Mouse (Mus musculus): ENCODE data around the gene Nxph4. TPM values are rescaled to one million over a fixed set of nuclear protein-coding genes. Genes with fewer than 3 reads are reported as not detected.

The Nxph4 gene
- polyA plus RNA-seq, 1 experiment from 2014 or later, result 0.10 TPM

DNA sequence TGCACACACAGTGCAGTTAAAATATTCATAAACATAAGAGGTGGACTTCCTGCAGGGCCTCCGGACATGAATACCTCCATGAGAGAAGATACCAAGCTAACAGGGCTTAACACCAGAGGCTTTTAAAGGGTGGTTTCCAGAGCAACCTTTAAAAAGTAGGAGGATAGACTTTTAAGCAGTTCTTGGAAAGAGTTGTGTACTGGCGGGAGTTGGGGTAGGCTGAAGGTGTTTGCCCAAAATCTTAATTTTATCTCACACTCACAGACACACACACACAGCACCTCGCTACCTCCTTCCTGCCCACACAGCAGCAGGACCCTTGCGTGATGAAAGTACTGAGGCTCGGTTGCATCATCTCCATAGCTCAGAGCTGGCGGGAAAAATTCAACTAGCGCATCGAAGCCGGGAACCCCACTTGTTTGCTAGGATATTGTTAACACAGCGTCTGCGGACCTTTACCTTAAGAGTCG is 12.7 kb downstream of the Nxph4 start:
- H3K36me3 ChIP-seq, result peaks cover 42% of the 10 kb centered on the region
- peak; percentile 72 for ATAC-seq
- WGBS (ENCODE audit: insufficient replicate concordance), result 2% methylated on average over 12 of the region's 12 CpGs
- H3K4me3 ChIP-seq, result peak overlapping the region; percentile 70
- peak overlapping the region; percentile 89 for H3K4me2 ChIP-seq
- H3K9ac ChIP-seq, result peak overlapping the region; percentile 82
- no peaks in the 10 kb centered on the region for H3K9me3 ChIP-seq (replicated peaks)
- H3K4me1 ChIP-seq, result peaks cover 70% of the 10 kb centered on the region
- H3K27me3 ChIP-seq (replicated peaks), result peaks cover 54% of the 10 kb centered on the region
- H3K27ac ChIP-seq, result peak overlapping the region; percentile 85

DNA sequence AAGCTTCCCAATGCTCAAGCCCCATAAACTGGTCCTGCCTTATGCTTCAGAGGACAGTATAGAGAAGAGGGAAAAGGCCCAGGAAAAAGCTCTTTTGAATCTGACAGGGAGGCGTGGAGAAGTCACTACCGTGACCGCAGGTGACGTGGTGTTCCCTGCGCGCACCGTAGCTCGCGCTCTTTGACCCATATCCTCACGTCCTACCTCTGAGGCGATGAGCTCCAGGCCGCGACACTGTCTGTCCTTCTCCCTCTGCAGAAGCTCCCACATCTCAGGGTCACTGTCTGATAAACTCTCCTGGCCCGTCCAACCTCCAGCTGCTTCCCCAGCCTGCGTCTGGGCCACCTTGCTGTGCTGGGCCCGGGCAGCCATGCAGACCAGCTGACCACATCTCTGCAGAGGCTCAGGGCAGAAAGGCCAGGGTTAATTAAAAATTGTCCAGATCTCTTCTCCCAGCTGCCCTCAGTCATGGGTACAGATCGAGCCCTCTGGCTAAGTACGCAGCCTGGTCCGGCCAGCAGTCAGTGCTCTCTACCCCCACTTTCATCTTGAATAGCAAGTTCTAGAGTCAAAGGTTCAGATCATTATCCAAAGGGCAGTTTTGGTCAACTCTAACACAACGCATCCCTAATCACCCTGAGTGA is 13.5 kb downstream of the Nxph4 start:
- peak overlapping the region; percentile 82 for H3K9ac ChIP-seq
- peaks cover 52% of the 10 kb centered on the region for H3K27me3 ChIP-seq (replicated peaks)

DNA sequence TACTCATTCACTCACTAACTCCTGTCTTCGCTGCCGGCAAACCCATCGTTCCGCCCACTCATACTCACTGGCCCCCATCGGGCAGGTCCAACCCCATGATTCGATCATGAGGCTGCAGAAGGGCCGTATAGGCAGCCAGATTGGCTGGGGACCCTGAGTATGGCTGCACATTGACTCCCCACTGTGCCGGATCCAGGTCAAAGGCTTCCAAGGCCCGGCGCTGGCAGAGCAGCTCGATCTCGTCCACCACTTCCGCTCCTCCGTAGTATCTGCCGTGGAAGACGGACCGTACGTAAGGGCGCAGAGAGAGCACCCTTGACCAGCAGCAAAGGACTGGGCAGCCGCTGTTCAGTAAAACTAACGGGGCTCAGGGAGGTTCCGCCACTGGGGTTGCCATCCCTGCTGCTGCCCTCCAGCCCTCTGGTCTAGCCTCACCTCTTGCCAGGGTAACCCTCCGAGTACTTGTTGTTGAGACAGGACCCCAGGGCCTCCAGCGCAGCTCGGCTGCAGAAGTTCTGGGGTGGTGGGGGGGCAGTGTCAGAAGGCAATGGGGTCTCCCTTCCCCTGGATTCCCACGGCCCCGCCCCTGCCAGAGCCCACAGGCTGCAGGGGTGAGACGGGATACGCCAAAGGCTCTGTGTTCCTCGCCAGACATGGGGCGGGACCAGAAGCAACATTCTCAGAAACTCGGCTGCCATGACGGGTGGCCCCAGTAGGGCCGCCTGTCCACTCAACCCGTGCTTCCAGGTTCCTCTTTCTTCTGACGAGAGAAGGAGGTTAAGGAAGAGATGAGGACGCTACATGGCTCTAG is 14.3 kb downstream of the Nxph4 start:
- 79% methylated on average over 37 of the region's 37 CpGs for WGBS (ENCODE audit: insufficient replicate concordance)
- peaks cover 52% of the 10 kb centered on the region for H3K27me3 ChIP-seq (replicated peaks)
- H3K4me1 ChIP-seq, result peaks cover 73% of the 10 kb centered on the region
- peak overlapping the region; percentile 70 for H3K4me3 ChIP-seq
- peak overlapping the region; percentile 89 for H3K4me2 ChIP-seq
- no peak for ATAC-seq
- no peak overlapping the region for H3K27ac ChIP-seq
- peak overlapping the region; percentile 82; the same call in 1 of the 2 replicates for H3K9ac ChIP-seq
- H3K36me3 ChIP-seq, result peaks cover 42% of the 10 kb centered on the region
- no peaks in the 10 kb centered on the region for H3K9me3 ChIP-seq (replicated peaks)

More for the DNA sequence above, 13.5 kb downstream of the Nxph4 start:
- no peaks in the 10 kb centered on the region for H3K9me3 ChIP-seq (replicated peaks)
- peaks cover 70% of the 10 kb centered on the region for H3K4me1 ChIP-seq
- WGBS (ENCODE audit: insufficient replicate concordance), result 65% methylated on average over 20 of the region's 20 CpGs
- 0 out of 2 replicates have a peak, but pooled peaks have one; percentile 1 for ATAC-seq
- peak overlapping the region; percentile 85 for H3K27ac ChIP-seq
- H3K4me3 ChIP-seq, result peak overlapping the region; percentile 70
- H3K36me3 ChIP-seq, result peaks cover 42% of the 10 kb centered on the region
- peak overlapping the region; percentile 89 for H3K4me2 ChIP-seq

DNA sequence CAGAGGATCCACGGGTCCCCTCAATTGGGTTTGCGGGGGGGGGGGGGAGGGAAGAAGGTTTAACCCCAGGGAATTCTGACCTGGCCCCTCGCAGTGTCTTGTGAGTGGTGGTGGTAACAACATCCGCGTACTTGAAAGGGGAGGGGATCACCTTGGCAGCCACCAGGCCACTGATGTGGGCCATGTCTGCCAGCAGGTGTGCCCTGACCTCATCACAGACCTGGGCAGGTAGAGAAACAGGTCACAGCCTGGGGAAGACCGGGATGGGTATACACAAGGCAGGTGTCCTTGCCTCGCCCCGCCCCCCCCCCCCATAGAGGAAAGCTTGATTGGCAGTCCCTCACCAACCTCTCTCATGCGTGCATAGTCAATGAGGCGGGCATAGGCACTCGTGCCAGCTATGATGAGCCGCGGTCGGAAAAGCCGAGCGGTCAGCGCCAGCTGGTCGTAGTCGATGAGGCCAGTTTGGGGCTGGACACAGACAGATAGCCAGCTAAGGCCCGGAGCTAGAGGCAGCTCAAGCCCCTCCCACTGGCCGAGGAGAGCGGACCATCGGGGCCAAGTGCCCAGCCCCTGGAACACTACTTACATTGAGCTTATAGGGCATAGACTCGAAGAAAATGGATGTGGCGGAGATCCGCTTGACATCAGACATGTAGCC is 15.2 kb downstream of the Nxph4 start:
- Histone ChIP-seq H3K36me3 (peaks cover 42% of the 10 kb centered on the region), H3K4me1 (peaks cover 78% of the 10 kb centered on the region), H3K27ac (no peak overlapping the region), H3K27me3 (replicated peaks) (peaks cover 52% of the 10 kb centered on the region), H3K9me3 (replicated peaks) (no peaks in the 10 kb centered on the region), H3K4me2 (no peak overlapping the region), H3K4me3 (no peak overlapping the region), H3K9ac (no peak overlapping the region)
- no peak for ATAC-seq
- 92% methylated on average over 26 of the region's 26 CpGs for WGBS (ENCODE audit: insufficient replicate concordance)

DNA sequence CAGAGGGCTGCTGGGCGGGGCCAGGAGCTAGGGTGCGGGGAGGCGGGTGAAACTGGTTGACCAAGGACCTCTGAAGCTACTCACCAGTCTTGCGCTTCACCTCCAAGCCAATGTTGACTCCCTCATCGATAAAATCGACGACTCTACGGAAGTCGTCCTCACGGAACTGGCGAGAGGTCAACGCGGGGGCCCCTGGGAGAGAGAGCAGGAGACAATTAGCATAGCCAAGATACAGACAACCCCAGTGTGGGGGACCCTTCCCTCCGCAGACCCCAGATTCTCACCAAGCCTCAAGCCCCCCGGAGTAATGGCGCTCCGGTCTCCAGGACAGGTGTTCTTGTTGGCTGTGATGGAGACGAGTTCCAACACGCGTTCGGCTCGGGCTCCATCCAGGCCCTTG is 16.4 kb downstream of the Nxph4 start:
- no peak for ATAC-seq
- Histone ChIP-seq H3K36me3 (peaks cover 42% of the 10 kb centered on the region), H3K4me2 (no peak overlapping the region), H3K27me3 (replicated peaks) (peaks cover 52% of the 10 kb centered on the region), H3K4me1 (peaks cover 90% of the 10 kb centered on the region), H3K4me3 (no peak overlapping the region), H3K27ac (no peak overlapping the region), H3K9me3 (replicated peaks) (no peaks in the 10 kb centered on the region), H3K9ac (no peak overlapping the region)
- 88% methylated on average over 22 of the region's 22 CpGs for WGBS (ENCODE audit: insufficient replicate concordance)

DNA sequence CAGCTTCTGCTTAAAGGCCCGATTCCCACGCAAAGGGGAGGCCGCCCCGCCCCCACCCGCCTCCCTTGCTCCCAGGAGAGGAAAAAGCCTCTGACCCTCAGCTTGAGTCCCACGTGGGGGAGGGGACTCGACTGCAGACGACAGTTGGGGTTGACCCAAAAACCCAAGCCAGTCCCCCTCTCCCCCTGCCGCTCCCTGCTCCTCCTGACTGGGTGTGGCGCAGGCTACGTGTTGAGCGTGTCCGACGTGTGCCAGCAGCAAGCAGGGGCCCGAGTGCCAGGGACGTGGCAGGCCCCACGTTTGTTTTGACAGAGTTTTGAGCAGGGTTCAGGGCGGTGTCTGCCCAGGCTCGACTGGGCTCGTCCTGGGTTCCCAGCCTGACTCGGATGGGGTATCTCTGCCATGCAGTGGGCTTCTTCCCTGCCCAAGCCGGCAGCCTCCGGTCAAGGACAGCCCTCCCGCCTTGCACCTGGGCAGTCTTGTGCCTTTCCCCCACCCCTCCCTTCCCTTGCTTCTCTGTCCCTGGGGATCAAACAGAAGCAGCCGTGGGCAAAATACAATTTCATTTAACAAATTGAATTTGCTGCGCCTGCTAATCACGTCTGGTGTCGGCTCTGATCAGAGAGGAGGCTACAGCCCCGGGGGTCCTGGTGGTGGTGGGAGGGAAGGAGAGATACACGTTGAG is 17.6 kb downstream of the Nxph4 start:
- ATAC-seq, result peak; percentile 36
- peak overlapping the region; percentile 49 for H3K9ac ChIP-seq
- peak overlapping the region; percentile 27; the same call in 1 of the 2 replicates for H3K27ac ChIP-seq
- 22% methylated on average over 30 of the region's 30 CpGs for WGBS (ENCODE audit: insufficient replicate concordance)
- peak overlapping the region; percentile 81 for H3K4me2 ChIP-seq
- peak overlapping the region; percentile 11; the same call in 1 of the 2 replicates for H3K4me3 ChIP-seq
- H3K27me3 ChIP-seq (replicated peaks), result peaks cover 61% of the 10 kb centered on the region
- no peaks in the 10 kb centered on the region for H3K9me3 ChIP-seq (replicated peaks)
- peaks cover 42% of the 10 kb centered on the region for H3K36me3 ChIP-seq
- H3K4me1 ChIP-seq, result peaks cover 96% of the 10 kb centered on the region

DNA sequence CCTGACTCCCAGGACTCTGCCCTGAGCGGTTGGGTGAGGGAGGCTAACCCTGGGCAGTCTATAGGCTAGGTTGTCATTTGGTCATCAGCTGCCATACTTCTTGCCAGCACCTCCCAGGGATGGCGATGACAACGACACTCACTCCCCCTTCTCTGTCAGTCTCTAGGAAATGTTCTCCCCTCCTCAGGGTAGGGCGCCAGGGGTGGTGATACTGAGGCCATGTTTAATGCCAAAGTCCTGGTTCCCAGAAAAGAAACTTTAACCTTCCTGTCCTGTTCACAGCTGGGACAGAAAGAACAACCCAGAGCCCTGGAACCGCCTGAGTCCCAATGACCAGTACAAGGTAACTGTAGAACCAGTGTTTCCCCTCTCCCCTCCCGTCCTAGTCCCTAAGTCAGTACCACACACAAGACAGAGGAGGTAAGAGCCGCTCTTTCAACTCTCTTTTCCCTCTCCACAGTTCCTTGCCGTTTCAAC is 18.3 kb downstream of the Nxph4 start:
- H3K4me2 ChIP-seq, result peak overlapping the region; percentile 81
- ATAC-seq, result no peak
- peak overlapping the region; percentile 28; the same call in 1 of the 2 replicates for H3K9ac ChIP-seq
- H3K27ac ChIP-seq, result peak overlapping the region; percentile 27; the same call in 1 of the 2 replicates
- no peaks in the 10 kb centered on the region for H3K9me3 ChIP-seq (replicated peaks)
- 0 out of 2 replicates have a peak overlapping the region, but pooled peaks have one; percentile 11 for H3K4me3 ChIP-seq
- 30% methylated on average over 8 of the region's 8 CpGs for WGBS (ENCODE audit: insufficient replicate concordance)
- peaks cover 68% of the 10 kb centered on the region for H3K27me3 ChIP-seq (replicated peaks)
- peaks cover 94% of the 10 kb centered on the region for H3K4me1 ChIP-seq
- peaks cover 42% of the 10 kb centered on the region for H3K36me3 ChIP-seq

DNA sequence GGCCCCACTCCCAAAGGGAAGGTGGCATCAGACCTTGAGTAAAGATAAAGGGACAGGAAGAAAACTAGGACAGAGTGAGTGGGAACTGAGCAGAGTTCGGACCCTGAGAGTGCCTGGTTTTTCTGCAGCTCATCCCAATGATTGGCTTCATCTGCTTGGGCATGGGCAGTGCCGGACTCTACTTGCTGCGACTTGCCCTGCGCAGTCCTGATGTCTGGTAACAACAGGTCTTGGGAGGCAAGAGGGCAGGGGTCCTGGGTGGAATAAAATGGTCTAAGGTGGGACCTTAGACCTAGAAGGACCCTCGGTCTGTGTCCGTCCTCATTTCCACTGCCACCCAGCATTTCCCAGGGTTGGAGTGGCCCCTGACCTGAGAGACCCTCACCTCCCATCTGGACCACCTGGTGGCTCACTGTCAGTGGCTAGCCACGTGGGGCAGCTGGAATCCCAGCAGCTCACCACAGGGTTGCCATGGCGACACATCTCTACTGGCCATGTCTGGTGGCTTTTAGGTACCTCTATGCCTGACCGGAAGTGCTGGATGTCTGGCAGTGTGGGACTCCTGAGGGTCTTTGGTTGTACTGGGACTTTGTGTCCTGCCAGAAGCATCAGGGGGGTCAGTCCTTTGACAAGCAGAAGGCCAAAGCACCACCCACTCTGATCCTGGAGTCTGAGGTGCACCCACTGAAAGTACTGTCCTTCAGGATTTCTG is 18.9 kb downstream of the Nxph4 start:
- H3K4me2 ChIP-seq, result peak overlapping the region; percentile 81
- no peak overlapping the region for H3K27ac ChIP-seq
- no peak overlapping the region for H3K9ac ChIP-seq
- H3K4me1 ChIP-seq, result peaks cover 89% of the 10 kb centered on the region
- no peaks in the 10 kb centered on the region for H3K9me3 ChIP-seq (replicated peaks)
- H3K36me3 ChIP-seq, result peaks cover 36% of the 10 kb centered on the region
- 36% methylated on average over 9 of the region's 9 CpGs for WGBS (ENCODE audit: insufficient replicate concordance)
- peak overlapping the region; percentile 10; the same call in 1 of the 2 replicates for H3K4me3 ChIP-seq
- peaks cover 74% of the 10 kb centered on the region for H3K27me3 ChIP-seq (replicated peaks)
- no peak for ATAC-seq

DNA sequence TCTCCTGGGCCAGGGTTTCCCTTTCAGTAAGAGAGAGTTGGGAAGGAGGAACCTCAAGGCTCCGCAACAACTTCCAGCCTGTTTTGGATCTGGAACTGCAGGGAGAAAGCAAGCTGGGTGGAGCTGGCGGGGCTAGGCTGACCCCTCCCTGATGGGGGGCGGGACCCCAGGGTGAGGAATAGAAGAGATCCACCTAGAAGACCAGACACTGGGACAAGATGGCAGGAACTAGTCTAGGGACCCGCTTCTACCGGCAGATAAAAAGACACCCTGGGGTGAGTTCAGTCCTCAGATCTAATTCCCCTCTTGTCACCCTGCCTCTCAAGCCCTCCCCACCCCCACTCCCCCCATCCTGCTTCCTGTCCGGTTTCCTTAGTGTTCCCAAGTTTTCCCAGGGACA is 19.6 kb downstream of the Nxph4 start, which contains the start of gene Ndufa4l2:
TSS of gene Ndufa4l2 (plus strand) at position 204 of the 400 bp plus-strand sequence.
- Histone ChIP-seq H3K27ac (no peak within 1 kb of the TSS), H3K4me1 (peaks cover 89% of the 10 kb centered on the region), H3K4me3 (peak within 1 kb of the TSS; percentile 46), H3K9me3 (replicated peaks) (no peaks in the 10 kb centered on the region), H3K4me2 (peak within 1 kb of the TSS; percentile 81), H3K36me3 (peaks cover 30% of the 10 kb centered on the region), H3K27me3 (replicated peaks) (peaks cover 81% of the 10 kb centered on the region), H3K9ac (peak within 1 kb of the TSS; percentile 44)
- no peak for ATAC-seq
- WGBS (ENCODE audit: insufficient replicate concordance), result 13% methylated on average over 6 of the region's 6 CpGs

DNA sequence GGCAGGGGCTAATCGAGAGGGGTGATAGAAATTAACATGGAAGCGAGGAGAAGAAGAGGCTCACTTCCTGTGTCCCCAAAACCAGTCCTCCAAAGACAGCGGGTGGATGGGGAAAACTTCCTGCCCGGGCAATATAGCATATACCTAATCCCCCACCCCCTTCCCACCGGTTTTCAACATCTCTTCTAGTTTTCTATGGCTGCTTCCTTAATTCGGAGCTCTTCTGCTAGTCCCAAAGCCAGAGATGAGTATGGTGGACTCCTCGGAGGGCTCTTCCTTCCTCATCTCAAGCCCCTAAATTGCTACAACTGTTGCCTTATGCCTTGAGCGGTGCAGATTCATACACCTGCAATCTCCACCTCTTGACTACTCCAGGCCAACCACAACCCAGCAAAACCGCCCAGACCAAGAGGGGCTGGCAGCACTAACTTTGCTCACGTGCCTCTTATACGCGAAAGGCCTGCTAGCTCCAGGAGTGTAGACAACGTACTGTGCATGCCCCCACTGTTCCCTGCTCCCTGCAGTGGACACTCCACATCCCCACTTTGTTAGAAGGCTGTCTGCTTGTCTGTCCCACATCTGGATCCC is 20.2 kb downstream of the Nxph4 start:
- peaks cover 24% of the 10 kb centered on the region for H3K36me3 ChIP-seq
- H3K27ac ChIP-seq, result no peak overlapping the region
- H3K9ac ChIP-seq, result peak overlapping the region; percentile 44; the same call in 1 of the 2 replicates
- no peaks in the 10 kb centered on the region for H3K9me3 ChIP-seq (replicated peaks)
- peak overlapping the region; percentile 46; the same call in 1 of the 2 replicates for H3K4me3 ChIP-seq
- peaks cover 86% of the 10 kb centered on the region for H3K27me3 ChIP-seq (replicated peaks)
- peaks cover 89% of the 10 kb centered on the region for H3K4me1 ChIP-seq
- WGBS (ENCODE audit: insufficient replicate concordance), result 7% methylated on average over 13 of the region's 13 CpGs
- ATAC-seq, result no peak
- peak overlapping the region; percentile 81 for H3K4me2 ChIP-seq
